Mouse (Mus musculus) MEL (cell line): ENCODE data around the gene 4933428G20Rik. TPM values are rescaled to one million over a fixed set of nuclear protein-coding genes. Genes with fewer than 3 reads are reported as not detected.

Source experiments
- DNase-seq: peaks from one replicate; pipeline ENCODE4 v3.0.0; 2011; ENCODE audit warnings: low read depth, low spot score
- H3K27ac ChIP-seq: 2 replicates; pipeline ENCODE4 v1.5.1; 2012; ENCODE audit warnings: low read depth, mild to moderate bottlenecking, control low read depth, low read length, moderate library complexity; ENCODE audit not compliant: control insufficient read depth
- H3K27me3 ChIP-seq, 2 experiments: fragments of 150-350 bp in 1 of 2; sonication (generic) in 1 of 2; 2 replicates each; pipeline ENCODE4 v1.6.1; 2012; ENCODE audit warnings: low read length in 2 of 2, mild to moderate bottlenecking in 2 of 2, improper control_type of control experiment in 1 of 2, moderate library complexity in 1 of 2; ENCODE audit not compliant: insufficient read depth in 2 of 2, control insufficient read depth in 1 of 2
- H3K36me3 ChIP-seq, 2 experiments: 2 replicates each; pipeline ENCODE4 v1.6.1; 2012 to 2014; ENCODE audit warnings: low read length in 2 of 2, improper control_type of control experiment in 1 of 2, inconsistent platforms in 1 of 2, mild to moderate bottlenecking in 1 of 2; ENCODE audit not compliant: insufficient read depth in 2 of 2, control insufficient read depth in 1 of 2
- H3K4me1 ChIP-seq, 2 experiments: fragments of 150-350 bp in 1 of 2; sonication (generic) in 1 of 2; 2 replicates each; pipeline ENCODE4 v1.6.1; 2012; ENCODE audit warnings: low read length in 2 of 2, improper control_type of control experiment in 1 of 2, mild to moderate bottlenecking in 1 of 2; ENCODE audit not compliant: insufficient read depth in 2 of 2, control insufficient read depth in 1 of 2
- H3K4me3 ChIP-seq, 2 experiments: fragments of 150-350 bp in 1 of 2; sonication (generic) in 1 of 2; 2 replicates each; pipeline ENCODE4 v1.5.1; 2012; ENCODE audit warnings: low read depth in 2 of 2, low read length in 2 of 2, mild to moderate bottlenecking in 2 of 2, moderate library complexity in 2 of 2, control low read depth in 1 of 2, improper control_type of control experiment in 1 of 2; ENCODE audit not compliant: control insufficient read depth in 1 of 2, insufficient read depth in 1 of 2
- H3K79me2 ChIP-seq: 2 replicates; pipeline ENCODE4 v1.6.1; 2012; ENCODE audit warnings: mild to moderate bottlenecking, low read length, moderate library complexity; ENCODE audit not compliant: control insufficient read depth, poor library complexity, insufficient read depth
- H3K9ac ChIP-seq: 2 replicates; pipeline ENCODE4 v1.6.1; 2012; ENCODE audit warnings: low read depth, mild to moderate bottlenecking, control low read depth, low read length, moderate library complexity; ENCODE audit not compliant: control insufficient read depth, poor library complexity, severe bottlenecking
- H3K9me3 ChIP-seq: fragments of 150-350 bp; sonication (generic); replicated peaks from 2 replicates; pipeline ENCODE4 v1.6.1; 2012; ENCODE audit warnings: mild to moderate bottlenecking, low read length, improper control_type of control experiment, moderate library complexity; ENCODE audit not compliant: insufficient read depth
- CTCF ChIP-seq, 3 experiments: IDR thresholded peaks in 2 of 3; conservative IDR thresholded peaks in 1 of 3; 2 replicates each; pipeline ENCODE4 v1.5.1; 2011 to 2012; ENCODE audit warnings: low read length in 3 of 3, low read depth in 2 of 3, mild to moderate bottlenecking in 2 of 3, improper control_type of control experiment in 1 of 3, inconsistent platforms in 1 of 3, mixed read lengths in 1 of 3, moderate library complexity in 1 of 3; ENCODE audit not compliant: control insufficient read depth in 1 of 3, insufficient read depth in 1 of 3, poor library complexity in 1 of 3, severe bottlenecking in 1 of 3
- E2F4 ChIP-seq: IDR thresholded peaks from 2 replicates; pipeline ENCODE4 v1.6.1; 2011; ENCODE audit warnings: low read depth, low read length, improper control_type of control experiment, borderline replicate concordance
- GABPA ChIP-seq: IDR thresholded peaks from 2 replicates; pipeline ENCODE4 v1.6.1; 2012; ENCODE audit warnings: low read depth, mild to moderate bottlenecking, inconsistent platforms, low read length, improper control_type of control experiment, moderate library complexity
- HCFC1 ChIP-seq: IDR thresholded peaks from 2 replicates; pipeline ENCODE4 v1.6.1; 2012; ENCODE audit warnings: low read depth, mild to moderate bottlenecking, inconsistent platforms, low read length, improper control_type of control experiment, moderate library complexity
- JUND ChIP-seq: IDR thresholded peaks from 2 replicates; pipeline ENCODE4 v1.6.1; 2011; ENCODE audit warnings: low read depth, mild to moderate bottlenecking, improper control_type of control experiment, low read length
- KAT2A ChIP-seq: conservative IDR thresholded peaks from 2 replicates; pipeline ENCODE4 v1.6.1; 2012; ENCODE audit warnings: low read depth, low read length, improper control_type of control experiment, inconsistent platforms
- MAZ ChIP-seq: IDR thresholded peaks from 2 replicates; pipeline ENCODE4 v1.6.1; 2012; ENCODE audit warnings: low read depth, mild to moderate bottlenecking, inconsistent platforms, low read length, improper control_type of control experiment
- MEF2A ChIP-seq: IDR thresholded peaks from 2 replicates; pipeline ENCODE4 v1.6.1; 2014; ENCODE audit warnings: low read depth, mild to moderate bottlenecking, inconsistent platforms, low read length, improper control_type of control experiment; ENCODE audit not compliant: poor library complexity, insufficient replicate concordance, severe bottlenecking; ENCODE audit errors: extremely low read depth
- MYB ChIP-seq: IDR thresholded peaks from 2 replicates; pipeline ENCODE4 v1.6.1; 2011; ENCODE audit warnings: mild to moderate bottlenecking, low read depth, low read length, improper control_type of control experiment
- MYC ChIP-seq: IDR thresholded peaks from 2 replicates; pipeline ENCODE4 v1.6.1; 2011; ENCODE audit warnings: low read depth, mild to moderate bottlenecking, low read length, improper control_type of control experiment, moderate library complexity
- NRF1 ChIP-seq: IDR thresholded peaks from 2 replicates; pipeline ENCODE4 v1.6.1; 2014; ENCODE audit warnings: low read depth, mild to moderate bottlenecking, inconsistent platforms, low read length, improper control_type of control experiment, moderate library complexity; ENCODE audit not compliant: poor library complexity, insufficient read depth, severe bottlenecking
- RAD21 ChIP-seq: IDR thresholded peaks from 2 replicates; pipeline ENCODE4 v1.6.1; 2011; ENCODE audit warnings: mild to moderate bottlenecking, low read depth, low read length, improper control_type of control experiment
- TCF12 ChIP-seq: IDR thresholded peaks from 2 replicates; pipeline ENCODE4 v1.6.1; 2014; ENCODE audit warnings: low read depth, mild to moderate bottlenecking, inconsistent platforms, low read length, improper control_type of control experiment, moderate library complexity
- USF1 ChIP-seq: IDR thresholded peaks from 2 replicates; pipeline ENCODE4 v1.6.1; 2014; ENCODE audit warnings: low read depth, mild to moderate bottlenecking, inconsistent platforms, low read length, improper control_type of control experiment, moderate library complexity
- USF2 ChIP-seq, 2 experiments: IDR thresholded peaks; 2 replicates each; pipeline ENCODE4 v1.6.1; 2011 to 2012; ENCODE audit warnings: improper control_type of control experiment in 2 of 2, low read length in 2 of 2, borderline replicate concordance in 1 of 2, inconsistent platforms in 1 of 2, low read depth in 1 of 2, mild to moderate bottlenecking in 1 of 2; ENCODE audit not compliant: insufficient read depth in 1 of 2
- ZKSCAN1 ChIP-seq: IDR thresholded peaks from 2 replicates; pipeline ENCODE4 v1.6.1; 2012; ENCODE audit warnings: low read depth, mild to moderate bottlenecking, inconsistent platforms, low read length, improper control_type of control experiment, moderate library complexity
- ZMIZ1 ChIP-seq: IDR thresholded peaks from 2 replicates; pipeline ENCODE4 v1.6.1; 2012; ENCODE audit warnings: low read depth, mild to moderate bottlenecking, inconsistent platforms, low read length, improper control_type of control experiment, moderate library complexity
- polyA plus RNA-seq, 2 experiments: library from polyadenylated mRNA; stranded (reverse) in 1 of 2; unstranded in 1 of 2; fragments of >175 nt in 1 of 2; fragments of >200 nt in 1 of 2; gene quantifications; 2 replicates each; pipeline versions ENCODE4 v1.2.1 to v1.2.4; 2012; ENCODE audit warnings: low replicate concordance in 2 of 2, low read depth in 1 of 2; ENCODE audit not compliant: insufficient read length in 2 of 2, insufficient read depth in 1 of 2, missing spikeins in 1 of 2
- total RNA-seq: library from RNA; depleted of rRNA; stranded (reverse); fragments of 300-350 nt; gene quantifications from 2 replicates; pipeline ENCODE4 v1.2.3, GENCODE M21; 2012

Gene 4933428G20Rik
- total and polyA plus RNA-seq, 3 experiments = 0.15 TPM; not detected in 2

GRCm38 (mm10) chr11:97521741-97522474 lies 21.8 kb upstream of the 4933428G20Rik start:
- Histone ChIP-seq H3K9ac (no peak overlapping the region), H3K9me3 (no peaks in the 10 kb centered on the region), H3K27ac (no peak overlapping the region), H3K4me1 (no peaks in the 10 kb centered on the region), H3K27me3 (peaks cover 4 to 5% of the 10 kb centered on the region in 2 experiments), H3K79me2 (no peaks in the 10 kb centered on the region), H3K36me3 (no peaks in the 10 kb centered on the region), H3K4me3 (no peak overlapping the region)
- DNase-seq = no peak
- no peak for TF ChIP-seq USF2 (IDR thresholded peaks at IDR 0.05; ENCODE audit: borderline replicate concordance in 1 of 2, insufficient read depth in 1 of 2, low read depth in 1 of 2, low read length in 2 of 2)
- TF ChIP-seq MEF2A = no peak
- TF ChIP-seq RAD21 = no peak
- TF ChIP-seq HCFC1 = no peak
- no peak for TF ChIP-seq MYC
- no peak for TF ChIP-seq CTCF (IDR thresholded peaks at IDR 0.05 in 2 of 3, conservative IDR thresholded peaks at IDR 0.05 in 1 of 3; ENCODE audit: control insufficient read depth in 1 of 3, insufficient read depth in 1 of 3, low read depth in 2 of 3, low read length in 3 of 3, poor library complexity in 1 of 3, severe bottlenecking in 1 of 3)
- TF ChIP-seq E2F4 = no peak
- no peak for TF ChIP-seq GABPA
- no peak for TF ChIP-seq MAZ
- TF ChIP-seq MYB = no peak
- TF ChIP-seq USF1 = no peak

- no peaks in the 10 kb centered on the region for H3K36me3 ChIP-seq
- TF ChIP-seq JUND (no peak), GABPA (no peak), E2F4 (no peak), KAT2A (no peak), MEF2A (no peak), USF2 (IDR thresholded peaks at IDR 0.05; ENCODE audit: borderline replicate concordance in 1 of 2, insufficient read depth in 1 of 2, low read depth in 1 of 2, low read length in 2 of 2) (no peak), TCF12 (no peak), CTCF (IDR thresholded peaks at IDR 0.05 in 2 of 3, conservative IDR thresholded peaks at IDR 0.05 in 1 of 3; ENCODE audit: control insufficient read depth in 1 of 3, insufficient read depth in 1 of 3, low read depth in 2 of 3, low read length in 3 of 3, poor library complexity in 1 of 3, severe bottlenecking in 1 of 3) (no peak), NRF1 (no peak), ZMIZ1 (no peak), MYC (no peak), ZKSCAN1 (no peak), HCFC1 (no peak), MAZ (no peak)
- no peaks in the 10 kb centered on the region for H3K4me1 ChIP-seq
- no peak overlapping the region for H3K9ac ChIP-seq
- H3K27ac ChIP-seq = no peak overlapping the region
- H3K79me2 ChIP-seq = no peaks in the 10 kb centered on the region
- peaks cover 4 to 5% of the 10 kb centered on the region in 2 experiments for H3K27me3 ChIP-seq
- H3K9me3 ChIP-seq = no peaks in the 10 kb centered on the region
- no peak overlapping the region for H3K4me3 ChIP-seq
- DNase-seq = no peak
Observed at GRCm38 (mm10) chr11:97520541-97520940, 20.4 kb upstream of the 4933428G20Rik start.
